Mouse (Mus musculus): ENCODE results near the gene Dlg1.

Gene Dlg1

DNA sequence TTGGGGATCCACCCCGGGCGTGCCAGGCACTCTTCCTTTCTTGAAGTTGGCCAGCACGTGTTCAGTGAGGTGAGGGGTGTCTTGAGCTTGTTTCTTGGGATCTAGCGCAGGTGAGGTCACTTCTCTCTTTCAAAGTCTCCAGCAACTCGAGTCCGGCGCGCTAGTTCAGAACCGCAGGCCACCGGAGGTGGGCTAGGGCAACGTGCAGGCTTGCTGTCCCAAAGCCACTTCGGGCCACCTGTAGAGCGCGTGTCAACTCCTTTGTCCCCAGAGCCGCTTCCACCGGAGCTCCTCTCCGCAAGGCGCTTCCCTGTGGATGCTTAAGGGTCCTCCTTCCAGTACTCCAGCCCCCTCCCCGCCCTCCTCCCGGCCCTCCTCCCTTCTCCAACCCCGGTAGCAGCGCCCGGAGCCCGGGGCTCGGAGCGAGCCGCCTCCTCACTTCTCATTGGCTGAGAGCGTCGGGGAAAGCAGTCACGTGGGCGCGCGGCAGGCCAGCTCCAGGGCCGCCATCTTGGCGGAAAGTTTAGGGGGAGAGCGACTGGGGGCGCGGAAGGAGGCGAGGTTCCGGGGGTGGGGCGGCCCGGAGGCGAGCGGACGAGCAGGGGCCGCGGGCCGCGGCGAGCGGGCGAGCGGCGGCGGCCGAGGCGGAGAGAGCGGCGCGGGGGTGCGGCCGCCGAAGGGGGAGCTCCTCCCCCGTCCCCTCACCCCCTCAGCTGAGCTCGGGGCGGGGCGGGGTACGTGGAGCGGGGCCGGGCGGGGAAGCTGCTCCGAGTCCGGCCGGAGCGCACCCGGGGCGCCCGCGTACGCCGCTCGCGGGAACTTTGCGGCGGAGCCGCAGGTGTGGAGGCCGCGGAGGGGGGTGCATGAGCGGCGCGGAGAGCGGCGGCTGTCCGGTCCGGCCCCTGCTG is at the start of gene Dlg1:
TSS of gene Dlg1 (plus strand) at position 65 of the 908 bp plus-strand sequence.
- DNase-seq (ENCODE audit: inconsistent age in 2 of 2, low spot score in 1 of 2): peak; percentile 90 to 97

DNA sequence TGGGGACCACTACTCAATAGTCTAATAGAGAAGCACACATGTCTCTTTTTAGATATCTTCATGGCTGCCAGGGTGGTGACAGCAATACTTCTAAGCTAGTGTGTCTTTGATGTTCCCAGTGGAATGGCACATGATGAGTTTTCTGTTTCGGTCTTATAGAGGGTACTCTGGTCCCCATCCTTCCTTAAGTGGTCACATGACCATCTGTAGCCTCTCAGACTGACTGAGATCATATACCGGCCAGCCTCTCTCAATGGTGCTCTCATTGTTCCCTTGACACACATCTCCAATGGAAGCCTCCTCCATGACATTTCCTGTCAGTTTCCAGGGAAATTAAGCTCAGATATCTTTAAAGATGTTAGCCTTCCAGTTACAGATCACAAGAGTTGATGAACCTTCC is 46.9 kb upstream of the Dlg1 start:
- no peak for DNase-seq (ENCODE audit: inconsistent age in 2 of 2, low spot score in 1 of 2)

DNA sequence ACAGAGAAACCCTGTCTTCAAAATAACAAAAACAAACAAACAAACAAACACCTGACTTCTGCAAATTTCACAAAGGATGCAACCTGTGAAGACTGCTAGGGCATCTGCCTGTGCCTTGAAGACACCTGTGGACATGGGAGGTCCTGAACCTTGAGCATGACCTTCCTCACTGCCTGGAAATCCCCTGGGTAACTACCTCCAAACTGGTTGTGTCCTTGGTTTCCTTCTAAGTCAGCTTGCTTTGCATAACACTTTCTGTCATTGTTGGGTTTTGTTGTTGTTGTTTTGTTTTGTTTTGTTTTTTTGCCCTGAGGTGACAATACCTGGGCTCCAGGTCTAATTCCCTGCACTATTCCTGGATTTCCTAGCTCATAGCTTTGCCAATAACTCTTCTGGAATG is 46.1 kb upstream of the Dlg1 start:
- no peak for DNase-seq (ENCODE audit: inconsistent age in 2 of 2, low spot score in 1 of 2)

DNA sequence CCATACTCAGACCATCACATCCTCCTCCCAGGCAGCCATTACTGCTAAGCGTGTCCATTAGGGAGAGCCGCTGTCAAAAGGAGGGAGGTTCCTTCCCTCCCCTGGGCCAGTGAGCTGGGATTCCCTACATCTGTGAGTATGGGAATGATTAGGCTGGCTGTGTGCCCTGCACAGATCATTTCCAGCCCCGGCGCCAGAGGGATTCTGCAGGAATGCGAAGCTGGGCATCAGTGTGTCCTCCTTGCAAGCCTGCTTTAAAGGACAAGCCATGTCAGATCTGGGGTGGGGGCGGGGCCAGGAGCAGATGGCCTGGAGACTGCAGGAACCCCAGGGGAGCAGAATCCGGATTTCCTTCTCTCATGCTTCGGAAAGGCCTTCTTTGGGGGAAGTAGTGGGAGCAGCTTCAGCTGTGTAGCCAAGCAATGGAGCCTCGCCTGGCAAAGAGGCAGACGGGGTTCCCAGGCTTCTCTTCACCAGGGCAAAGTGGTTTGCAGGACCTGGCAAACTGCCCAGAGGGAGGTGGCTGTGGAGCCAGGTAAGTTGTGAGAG is 45.3 kb upstream of the Dlg1 start:
- DNase-seq (ENCODE audit: inconsistent age in 2 of 2, low spot score in 1 of 2): no peak

DNA sequence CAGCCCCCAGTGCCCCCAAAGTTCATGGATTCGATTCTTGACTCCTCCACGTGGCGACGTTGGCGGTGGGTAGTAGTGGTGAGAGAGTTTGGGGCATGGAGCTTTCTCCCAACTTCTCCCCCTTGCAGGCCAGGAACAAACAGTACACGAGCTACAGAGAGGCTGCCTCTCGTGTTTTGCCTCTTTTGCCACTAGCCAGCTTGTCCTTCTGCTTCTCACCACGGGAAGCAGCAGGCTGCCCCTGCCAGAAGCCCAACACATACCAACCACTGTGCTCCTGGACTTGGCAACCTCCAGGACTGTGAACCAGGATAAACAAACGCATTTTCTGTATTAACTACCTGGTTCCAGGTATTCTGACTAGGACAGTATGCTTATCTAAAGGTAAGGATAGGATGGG is 44.6 kb upstream of the Dlg1 start:
- no peak for DNase-seq (ENCODE audit: inconsistent age in 2 of 2, low spot score in 1 of 2)

DNA sequence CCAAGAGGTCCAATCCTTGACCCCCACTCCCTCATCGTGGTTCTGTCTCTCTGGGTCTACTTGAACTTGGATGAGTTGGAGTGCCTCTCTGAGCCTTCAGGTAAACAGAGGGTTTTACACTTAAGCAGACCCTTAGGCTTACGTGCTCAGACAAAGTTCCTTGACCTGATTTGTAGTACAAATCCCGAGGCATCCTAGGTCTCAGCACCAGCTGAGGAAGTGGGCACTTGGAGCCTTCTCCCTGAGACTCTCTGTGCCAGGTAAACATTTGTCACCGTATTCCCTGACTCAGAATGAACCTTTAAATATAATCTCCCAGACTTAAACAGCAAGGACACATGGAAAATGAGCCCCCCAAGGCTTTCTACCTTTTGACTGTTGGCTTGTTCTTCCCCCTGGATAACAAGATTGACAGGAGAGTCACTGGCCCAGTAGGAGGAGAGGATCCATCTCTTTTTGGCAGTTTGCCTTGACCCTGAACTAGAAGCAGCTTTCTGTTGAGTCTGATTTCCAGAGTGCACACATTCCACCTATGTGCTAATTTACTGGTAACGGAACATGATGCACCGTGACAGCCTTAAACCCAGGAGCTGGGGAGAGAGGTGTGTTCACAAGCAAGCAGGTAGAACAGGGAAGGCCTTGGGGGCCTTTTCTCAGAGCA is 43.4 kb upstream of the Dlg1 start:
- peak; percentile 62 to 92 for DNase-seq (ENCODE audit: inconsistent age in 2 of 2, low spot score in 1 of 2)

DNA sequence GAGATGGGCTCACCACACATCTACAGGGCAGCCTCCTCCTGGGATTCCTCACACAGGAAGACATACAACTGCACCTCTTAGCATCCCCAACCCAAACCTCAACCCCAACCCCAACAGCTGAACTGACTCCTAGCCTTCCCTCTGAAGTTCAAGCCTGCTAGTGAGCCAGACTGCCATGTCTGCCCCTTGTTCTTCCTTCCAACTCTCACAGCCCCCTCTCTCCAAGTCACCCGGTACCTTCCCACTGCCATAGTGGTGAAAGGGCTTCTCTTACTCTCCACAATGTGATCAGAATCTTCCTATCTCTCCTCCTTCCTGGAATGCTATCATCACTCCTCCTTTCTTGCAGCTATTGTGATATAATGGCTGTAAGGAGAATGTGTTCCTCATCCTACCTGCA is 40.9 kb upstream of the Dlg1 start:
- DNase-seq (ENCODE audit: inconsistent age in 2 of 2, low spot score in 1 of 2): no peak

DNA sequence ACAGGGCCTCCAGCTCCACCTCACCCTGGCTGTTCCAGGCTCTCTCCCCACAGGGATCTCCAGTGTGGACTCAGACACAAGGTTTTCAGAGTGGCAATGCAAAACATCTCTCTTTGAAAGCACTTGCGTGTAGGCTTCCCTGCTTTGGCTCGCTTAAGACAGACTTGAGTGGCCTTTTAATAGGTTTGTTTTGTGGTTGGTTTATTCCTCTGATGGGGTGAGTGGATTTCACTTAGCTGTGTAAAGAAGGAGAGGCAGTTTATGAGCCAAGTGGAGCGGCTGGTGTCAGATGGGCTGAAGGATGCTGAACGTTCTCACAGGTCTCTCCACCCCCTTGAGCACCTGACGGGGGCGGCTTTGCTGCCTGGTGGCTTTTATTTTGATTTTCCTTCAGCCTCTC is 40.1 kb upstream of the Dlg1 start:
- DNase-seq (ENCODE audit: inconsistent age in 2 of 2, low spot score in 1 of 2): no peak

DNA sequence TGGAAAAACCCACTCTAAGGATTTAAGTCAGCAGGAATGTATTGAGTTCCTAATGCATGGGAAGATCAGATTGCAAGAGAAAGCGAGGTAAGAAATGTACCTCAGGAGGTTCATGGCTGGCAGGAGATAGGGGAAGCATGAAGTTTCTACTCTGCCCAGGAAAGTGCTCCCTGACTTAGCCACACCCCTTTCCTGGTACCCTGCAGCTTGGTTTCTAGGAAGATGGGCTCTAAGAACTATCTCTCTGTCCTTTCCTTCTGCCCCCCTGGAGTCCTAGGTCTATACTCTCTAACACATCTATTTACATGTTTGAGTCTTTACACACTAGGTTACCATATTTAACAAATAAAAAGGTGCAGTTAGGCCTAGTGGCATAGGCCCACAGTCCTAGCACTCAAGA is 38.5 kb upstream of the Dlg1 start:
- no peak for DNase-seq (ENCODE audit: inconsistent age in 2 of 2, low spot score in 1 of 2)

DNA sequence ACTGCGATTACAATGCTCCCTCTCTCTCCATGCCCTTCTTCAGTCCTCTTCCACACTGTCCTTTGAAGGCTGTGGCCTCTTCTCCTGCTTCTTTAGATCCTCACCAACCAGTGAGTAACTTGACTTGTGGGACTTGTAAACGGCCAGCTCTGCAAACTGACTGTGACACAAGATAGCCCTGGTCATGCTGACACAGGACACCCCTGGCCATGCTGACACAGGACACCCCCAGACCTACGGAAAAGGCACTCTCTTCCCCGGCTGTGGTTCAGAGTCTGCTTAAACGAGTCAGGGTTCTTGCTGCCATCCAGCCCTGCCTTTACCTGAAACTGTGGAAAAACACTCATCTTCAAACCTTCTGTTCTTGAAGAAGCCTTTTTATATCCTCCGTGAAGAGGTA is 36.9 kb upstream of the Dlg1 start:
- no peak for DNase-seq (ENCODE audit: inconsistent age in 2 of 2, low spot score in 1 of 2)

DNA sequence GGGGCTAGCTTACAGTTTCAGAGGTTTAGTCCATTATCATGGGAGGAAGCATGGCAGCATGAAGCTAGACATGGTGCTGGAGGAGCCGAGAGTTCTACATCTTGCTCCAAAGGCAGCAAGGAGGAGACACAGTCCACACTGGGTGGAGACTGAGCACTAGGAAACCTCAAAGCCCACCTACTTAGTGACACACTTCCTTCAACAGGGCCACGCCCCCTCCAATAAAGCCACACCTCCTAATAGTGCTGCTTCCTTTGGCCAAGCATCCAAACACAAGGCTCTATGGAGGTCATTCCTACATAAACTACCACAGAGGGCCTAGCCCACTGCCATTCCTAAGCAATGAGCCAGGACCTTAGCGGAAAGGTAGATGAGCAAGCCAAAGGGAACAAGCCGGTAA is 32.9 kb upstream of the Dlg1 start:
- DNase-seq (ENCODE audit: inconsistent age in 2 of 2, low spot score in 1 of 2): no peak

DNA sequence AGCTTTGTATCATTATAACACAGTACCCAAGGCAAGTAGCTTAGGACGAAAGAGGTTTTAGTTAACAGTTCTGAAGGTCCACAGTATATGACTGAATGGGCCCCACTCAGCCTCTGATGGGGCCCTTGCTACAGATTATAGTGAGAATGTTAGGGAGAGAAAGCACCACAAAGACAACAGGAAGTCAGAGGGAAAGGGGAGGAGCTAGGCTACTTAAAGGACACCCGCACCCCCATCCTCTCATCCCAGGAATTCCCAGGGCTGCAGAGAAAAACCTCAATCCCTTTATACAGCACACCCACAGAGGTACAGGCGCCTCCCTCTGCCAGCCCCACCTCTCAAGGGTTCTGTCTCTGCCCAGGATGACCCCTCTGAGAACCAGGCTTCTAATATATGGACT is 32.2 kb upstream of the Dlg1 start:
- no peak for DNase-seq (ENCODE audit: inconsistent age in 2 of 2, low spot score in 1 of 2)

DNA sequence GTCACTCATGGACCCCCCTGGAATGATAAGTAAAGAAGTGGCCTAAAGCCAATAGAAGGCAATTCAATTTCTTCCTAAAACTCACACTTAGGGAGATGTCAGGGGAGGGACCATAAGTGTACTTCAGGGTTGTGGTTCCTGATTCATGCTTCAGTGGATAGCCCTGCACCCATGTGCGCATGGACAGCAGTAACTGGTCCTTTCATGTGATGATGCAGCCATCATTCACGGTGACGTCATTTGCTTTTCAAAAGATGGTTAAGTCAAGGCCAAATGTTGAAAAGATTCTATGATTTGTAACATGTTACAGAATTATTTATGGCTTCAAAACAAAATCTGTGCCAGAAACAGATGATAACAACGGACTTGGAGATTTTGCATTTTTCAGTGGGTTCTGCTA is 28.9 kb upstream of the Dlg1 start:
- DNase-seq (ENCODE audit: inconsistent age in 2 of 2, low spot score in 1 of 2): peak; percentile 52 to 75

DNA sequence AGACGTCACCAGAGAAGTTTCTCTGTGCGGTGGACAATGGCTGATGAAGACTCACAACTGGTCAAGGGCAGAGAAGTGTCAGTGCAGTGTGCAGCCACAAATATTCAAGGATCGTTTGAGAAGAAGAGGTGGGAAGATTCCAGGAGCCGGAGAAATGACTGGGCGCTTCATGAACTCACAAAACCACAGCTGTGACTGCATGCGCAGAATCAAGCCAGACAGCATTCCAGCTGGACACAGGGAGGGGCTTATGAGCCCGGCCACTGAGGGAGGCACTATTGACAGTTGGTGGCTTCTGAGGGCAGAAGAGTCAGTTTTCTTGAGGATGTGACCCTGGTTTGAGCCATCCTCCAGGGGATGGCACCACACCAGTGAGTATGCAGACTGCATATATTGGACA is 24.9 kb upstream of the Dlg1 start:
- DNase-seq (ENCODE audit: inconsistent age in 2 of 2, low spot score in 1 of 2): peak in 1 of 2 experiments; percentile 30

DNA sequence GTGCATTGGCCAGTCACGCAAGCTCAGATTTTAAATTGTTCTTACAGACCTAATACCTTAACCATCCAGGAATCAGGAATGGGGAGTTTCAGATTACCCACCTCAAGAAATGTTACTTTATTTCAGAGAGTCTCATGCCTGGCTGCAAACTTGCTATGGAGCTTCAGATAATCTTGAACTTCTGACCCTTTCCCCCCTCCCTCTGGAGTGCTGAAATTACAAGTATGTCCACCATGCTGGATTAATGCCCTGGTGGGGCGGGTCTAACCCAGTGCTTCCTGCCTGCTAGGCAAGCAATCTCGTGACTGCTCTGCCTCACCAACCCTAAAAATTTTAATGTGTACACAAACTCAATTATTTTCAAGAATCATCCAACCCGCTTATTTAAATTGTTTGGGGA is 23.3 kb upstream of the Dlg1 start:
- peak in 1 of 2 experiments; percentile 18 for DNase-seq (ENCODE audit: inconsistent age in 2 of 2, low spot score in 1 of 2)

DNA sequence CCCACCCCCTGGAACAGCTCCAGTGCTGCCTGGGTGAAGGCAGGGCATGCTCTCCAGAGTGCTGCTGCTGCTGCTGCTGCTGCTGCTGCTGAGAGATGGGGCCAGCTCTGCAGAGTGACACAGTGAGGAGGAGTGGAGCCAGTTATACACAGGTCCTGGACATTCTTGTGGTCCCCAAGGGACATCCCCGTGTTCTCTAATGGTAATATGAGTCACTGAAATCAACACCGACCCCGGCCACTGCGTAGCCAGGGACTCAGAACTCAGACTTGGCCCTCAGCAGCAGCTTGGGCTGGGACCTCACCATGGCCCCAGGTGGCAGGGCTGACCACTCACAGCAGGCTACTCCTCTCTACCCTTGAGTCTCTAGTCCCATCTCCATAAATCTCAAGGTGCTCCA is 21.5 kb upstream of the Dlg1 start:
- DNase-seq (ENCODE audit: inconsistent age in 2 of 2, low spot score in 1 of 2): no peak

DNA sequence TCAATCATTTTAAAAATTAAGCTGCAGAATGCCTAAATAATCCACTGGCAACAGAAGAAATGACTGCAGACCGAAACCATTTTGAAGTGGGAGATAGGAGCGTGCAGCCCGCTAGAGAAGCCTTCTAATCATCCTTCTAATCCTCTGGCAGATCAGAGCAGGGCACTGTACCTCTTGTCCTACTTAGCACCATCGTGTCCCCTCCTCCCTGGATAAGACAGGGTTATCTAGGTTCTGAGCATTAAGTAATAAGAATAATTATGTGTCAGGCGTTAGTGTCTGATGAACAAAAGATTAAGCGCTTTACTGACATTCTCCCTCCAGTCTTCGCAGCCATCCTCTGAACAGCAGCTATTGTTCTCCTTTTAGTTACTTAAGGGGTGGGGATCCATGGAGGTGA is 16.0 kb upstream of the Dlg1 start:
- DNase-seq (ENCODE audit: inconsistent age in 2 of 2, low spot score in 1 of 2): no peak

DNA sequence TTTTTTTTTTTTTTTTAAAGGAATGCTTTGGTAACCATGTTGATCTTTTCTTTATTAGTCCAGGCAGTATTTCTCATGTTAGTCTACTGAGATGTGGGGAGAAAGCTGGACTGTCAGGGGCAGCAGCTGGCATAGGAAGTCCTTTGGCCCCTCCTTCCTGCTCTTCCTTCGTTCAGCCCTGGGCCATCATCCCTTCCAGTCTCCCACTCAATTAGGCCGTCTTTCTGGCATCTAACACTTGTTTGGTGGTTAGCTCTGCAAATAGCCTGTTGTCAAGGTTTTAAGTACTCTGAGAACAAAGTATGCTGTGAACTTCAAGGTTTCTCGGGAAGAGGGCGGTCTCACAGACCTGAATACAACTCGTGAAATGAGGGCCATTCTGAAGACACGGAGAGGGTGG is 12.5 kb upstream of the Dlg1 start:
- peak in 1 of 2 experiments; percentile 71 for DNase-seq (ENCODE audit: inconsistent age in 2 of 2, low spot score in 1 of 2)

DNA sequence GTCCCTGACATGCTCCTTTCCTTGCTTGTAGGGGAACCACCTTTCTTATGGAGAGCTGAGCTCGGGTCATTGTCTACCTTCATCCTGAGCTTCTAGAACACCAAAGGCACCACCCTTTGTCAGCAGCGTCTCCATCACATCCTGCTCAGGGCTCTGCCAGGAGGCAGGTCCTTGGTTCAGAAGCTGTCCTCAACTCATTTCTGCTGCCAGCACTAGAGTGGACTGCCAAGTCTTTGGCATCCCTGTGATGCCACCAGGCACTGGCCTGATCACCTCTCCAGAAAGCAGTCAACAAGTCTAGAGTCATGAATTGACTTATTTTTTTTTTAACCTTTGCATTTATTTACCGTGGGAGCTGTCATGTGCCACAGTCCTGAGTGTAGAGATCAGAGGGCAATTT is 11.7 kb upstream of the Dlg1 start:
- no peak for DNase-seq (ENCODE audit: inconsistent age in 2 of 2, low spot score in 1 of 2)

DNA sequence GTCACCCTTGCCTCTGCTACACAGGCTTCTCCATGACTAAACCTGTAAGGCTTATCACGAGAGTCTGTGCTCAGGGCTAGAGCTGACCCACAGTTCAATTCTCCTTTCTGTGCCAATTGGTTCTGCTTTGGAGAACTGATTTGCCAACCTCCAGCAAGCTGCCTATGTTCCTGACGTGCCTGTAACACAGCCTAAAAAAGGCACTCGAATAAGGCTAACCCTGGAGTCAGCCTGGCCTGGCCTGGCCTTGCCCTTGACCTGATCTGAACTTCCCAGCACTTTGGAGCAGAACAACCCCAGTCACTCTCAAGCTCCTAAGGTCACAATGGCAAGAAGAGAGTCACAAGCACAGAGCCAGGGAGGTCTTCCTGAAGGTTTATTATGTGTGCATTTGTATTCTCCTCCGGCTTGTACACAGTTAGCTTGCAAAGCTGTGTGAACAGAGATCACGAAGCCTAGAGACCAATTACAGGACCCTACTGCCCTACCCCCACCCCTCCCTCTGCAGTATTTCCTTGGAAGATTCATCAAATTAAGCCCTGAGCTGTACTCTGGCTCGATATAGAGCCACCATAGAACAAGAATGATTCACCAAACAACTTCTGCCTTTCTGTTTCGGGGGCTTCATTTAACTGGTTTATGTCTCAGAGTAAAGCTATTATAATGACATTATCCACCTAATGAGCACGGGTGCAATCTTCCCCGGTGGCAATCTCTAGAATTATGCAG is 11.0 kb upstream of the Dlg1 start:
- DNase-seq (ENCODE audit: inconsistent age in 2 of 2, low spot score in 1 of 2): peak; percentile 73 to 90

DNA sequence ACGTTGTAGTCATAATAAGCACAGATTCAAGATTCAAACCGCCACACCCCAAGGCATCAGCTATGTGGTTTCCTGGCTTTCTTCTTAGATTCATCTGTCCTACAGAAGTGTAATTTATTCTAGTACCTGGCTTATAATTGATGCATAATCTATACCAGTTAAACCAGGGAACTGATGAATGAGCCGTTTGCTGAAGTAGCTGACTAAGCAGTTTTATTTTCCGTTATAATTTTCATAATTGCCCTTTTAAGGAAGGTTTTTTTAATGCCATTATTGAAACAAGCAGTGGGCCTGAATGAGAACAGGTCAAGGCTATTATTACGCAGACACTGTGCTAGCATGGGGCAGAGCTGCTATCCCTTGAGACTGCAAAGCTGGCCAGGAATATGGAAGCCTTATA is 9.6 kb upstream of the Dlg1 start:
- no peak for DNase-seq (ENCODE audit: inconsistent age in 2 of 2, low spot score in 1 of 2)

DNA sequence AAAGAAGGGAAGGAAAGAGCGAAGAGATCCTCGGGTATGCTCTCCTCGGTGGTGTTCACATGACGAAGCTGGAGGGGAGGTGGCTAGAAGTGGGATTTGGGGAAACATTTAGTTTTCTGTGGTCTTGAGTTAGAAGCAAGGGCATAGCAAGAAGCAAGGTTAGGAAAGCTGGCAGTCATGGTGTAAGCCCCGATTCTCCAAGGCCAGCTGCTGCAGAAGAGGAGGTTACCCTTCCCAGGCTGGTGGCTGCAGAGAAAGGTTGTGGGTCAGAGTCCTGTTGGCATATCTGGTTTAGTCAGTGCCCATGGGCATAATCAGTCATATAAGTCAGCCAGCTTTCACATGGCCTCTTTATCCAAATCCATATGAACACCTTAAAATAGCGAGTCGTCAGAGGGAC is 9.2 kb upstream of the Dlg1 start:
- peak; percentile 44 to 86 for DNase-seq (ENCODE audit: inconsistent age in 2 of 2, low spot score in 1 of 2)
